Mouse (Mus musculus) hindbrain, embryonic 13.5 days (tissue): ENCODE measurements around the gene Zfp617. TPM values are rescaled to one million over a fixed set of nuclear protein-coding genes. Genes with fewer than 3 reads are reported as not detected.

ENCODE experiments used
- ATAC-seq: fragments of 200-750 bp; cut with Nextera tagmentation; 2 replicates; pipeline ENCODE4 v1.8.0; 2017; ENCODE audit warnings: moderate TSS enrichment; ENCODE audit not compliant: low FRiP score
- H3K27ac ChIP-seq: fragments of 300-500 bp; sonication (generic); 2 replicates; pipeline ENCODE4 v1.5.1; 2015; ENCODE audit warnings: inconsistent platforms, mild to moderate bottlenecking, moderate library complexity
- H3K27me3 ChIP-seq: fragments of 300-500 bp; sonication (generic); 2 replicates; pipeline ENCODE4 v1.6.1; 2015; ENCODE audit warnings: mild to moderate bottlenecking, inconsistent platforms
- H3K36me3 ChIP-seq: fragments of 300-500 bp; sonication (generic); 2 replicates; pipeline ENCODE4 v1.6.1; 2015; ENCODE audit warnings: mild to moderate bottlenecking, inconsistent platforms
- H3K4me1 ChIP-seq: fragments of 300-500 bp; sonication (generic); replicated peaks from 2 replicates; pipeline ENCODE4 v1.6.1; 2015; ENCODE audit warnings: inconsistent platforms
- H3K4me2 ChIP-seq: fragments of 300-500 bp; sonication (generic); 2 replicates; pipeline ENCODE4 v1.6.1; 2015; ENCODE audit warnings: inconsistent platforms, mild to moderate bottlenecking, moderate library complexity
- H3K4me3 ChIP-seq: fragments of 300-500 bp; sonication (generic); 2 replicates; pipeline ENCODE4 v1.5.1; 2015; ENCODE audit warnings: mild to moderate bottlenecking, inconsistent platforms
- H3K9ac ChIP-seq: fragments of 300-500 bp; sonication (generic); 2 replicates; pipeline ENCODE4 v1.6.1; 2015; ENCODE audit warnings: mild to moderate bottlenecking, inconsistent platforms
- H3K9me3 ChIP-seq: fragments of 300-500 bp; sonication (generic); 2 replicates; pipeline ENCODE4 v1.6.1; 2016; ENCODE audit warnings: inconsistent platforms
- WGBS: fragments of 180-500 bp; shearing (Covaris S2); methylation state at CpG from one replicate; pipeline ENCODE4 v1.1.7; 2015; 5-methylcytosine and 5-hydroxymethylcytosine counted together
- polyA plus RNA-seq: library from polyadenylated mRNA; unstranded; fragments of >200 nt; fragmentation: Nextera tagmentation; extraction: Ambion mirVana; gene quantifications from 2 replicates; pipeline ENCODE4 v1.2.1, GENCODE M21; 2015

Zfp617 gene
- polyA plus RNA-seq, 1 experiment from 2014 or later: 34.9 TPM

- H3K9ac ChIP-seq: no peak overlapping the region
- H3K27me3 ChIP-seq: no peaks in the 10 kb centered on the region
- no peak overlapping the region for H3K4me3 ChIP-seq
- H3K4me2 ChIP-seq: no peak overlapping the region
- peaks cover 21% of the 10 kb centered on the region for H3K36me3 ChIP-seq
- ATAC-seq: no peak
- no peaks in the 10 kb centered on the region for H3K4me1 ChIP-seq
- H3K27ac ChIP-seq: no peak overlapping the region
- peaks cover 3% of the 10 kb centered on the region; the same call in 1 of the 2 replicates for H3K9me3 ChIP-seq
Observed at GRCm38 (mm10) chr8:71960483-71960882, 52.0 kb downstream of the Zfp617 start.

DNA sequence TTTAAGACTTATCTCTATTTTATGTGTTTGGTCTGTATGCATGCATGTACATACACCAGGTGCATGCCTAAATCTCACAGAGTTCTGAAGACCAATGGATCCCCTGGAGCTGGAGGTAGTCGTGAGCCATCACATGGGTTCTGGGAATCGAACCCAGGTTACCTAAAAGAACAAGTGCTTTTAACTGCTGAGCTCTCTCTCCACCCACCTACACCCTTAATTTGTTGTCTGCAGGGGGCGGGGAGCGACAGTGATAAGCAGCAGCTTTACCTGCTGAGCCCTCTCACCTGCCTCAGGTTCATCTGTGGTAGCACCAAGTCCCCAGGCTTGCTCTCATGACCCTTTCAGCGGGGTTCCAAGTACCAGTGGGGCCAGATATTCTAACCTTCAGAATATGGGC is 53.4 kb downstream of the Zfp617 start:
- no peak overlapping the region for H3K4me3 ChIP-seq
- no peak overlapping the region for H3K9ac ChIP-seq
- H3K27ac ChIP-seq: no peak overlapping the region
- no peak for ATAC-seq
- peaks cover 34% of the 10 kb centered on the region for H3K36me3 ChIP-seq
- 0 out of 2 replicates have a peak, but pooled peaks cover 3% of the 10 kb centered on the region for H3K9me3 ChIP-seq
- 94% methylated on average over 5 of the region's 5 CpGs for WGBS
- H3K4me2 ChIP-seq: no peak overlapping the region
- H3K4me1 ChIP-seq: no peaks in the 10 kb centered on the region
- H3K27me3 ChIP-seq: no peaks in the 10 kb centered on the region

GRCm38 (mm10) chr8:71964051-71964450 is 55.6 kb downstream of the Zfp617 start:
- no peak overlapping the region for H3K27ac ChIP-seq
- H3K9me3 ChIP-seq: peaks cover 9% of the 10 kb centered on the region; the same call in 1 of the 2 replicates
- no peak for ATAC-seq
- peaks cover 51% of the 10 kb centered on the region for H3K36me3 ChIP-seq
- no peaks in the 10 kb centered on the region for H3K27me3 ChIP-seq
- H3K4me1 ChIP-seq: no peaks in the 10 kb centered on the region
- H3K9ac ChIP-seq: no peak overlapping the region
- H3K4me2 ChIP-seq: no peak overlapping the region
- WGBS: 89% methylated on average over 3 of the region's 3 CpGs
- no peak overlapping the region for H3K4me3 ChIP-seq

- peaks cover 58% of the 10 kb centered on the region for H3K36me3 ChIP-seq
- 96% methylated on average over 2 of the region's 2 CpGs for WGBS
Observed at GRCm38 (mm10) chr8:71965166-71965565, 56.7 kb downstream of the Zfp617 start.

GRCm38 (mm10) chr8:71966411-71966810 is 58.0 kb downstream of the Zfp617 start:
- ATAC-seq: no peak
- Histone ChIP-seq H3K9ac (no peak overlapping the region), H3K4me3 (no peak overlapping the region), H3K27ac (no peak overlapping the region), H3K36me3 (peaks cover 58% of the 10 kb centered on the region), H3K9me3 (peaks cover 9% of the 10 kb centered on the region; the same call in 1 of the 2 replicates), H3K4me2 (no peak overlapping the region), H3K4me1 (no peaks in the 10 kb centered on the region), H3K27me3 (no peaks in the 10 kb centered on the region)

More at GRCm38 (mm10) chr8:71965166-71965565, 56.7 kb downstream of the Zfp617 start:
- no peak for ATAC-seq
- Histone ChIP-seq H3K9ac (no peak overlapping the region), H3K4me2 (no peak overlapping the region), H3K4me1 (no peaks in the 10 kb centered on the region), H3K27me3 (no peaks in the 10 kb centered on the region), H3K4me3 (no peak overlapping the region), H3K9me3 (peaks cover 9% of the 10 kb centered on the region; the same call in 1 of the 2 replicates), H3K27ac (no peak overlapping the region)

GRCm38 (mm10) chr8:71967261-71967660 is 58.8 kb downstream of the Zfp617 start:
- no peak overlapping the region for H3K4me3 ChIP-seq
- no peaks in the 10 kb centered on the region for H3K27me3 ChIP-seq
- no peaks in the 10 kb centered on the region for H3K4me1 ChIP-seq
- no peak for ATAC-seq
- peaks cover 58% of the 10 kb centered on the region for H3K36me3 ChIP-seq
- H3K9ac ChIP-seq: no peak overlapping the region
- 98% methylated on average over 5 of the region's 5 CpGs for WGBS
- H3K4me2 ChIP-seq: no peak overlapping the region
- H3K9me3 ChIP-seq: peaks cover 9% of the 10 kb centered on the region; the same call in 1 of the 2 replicates
- no peak overlapping the region for H3K27ac ChIP-seq

- no peaks in the 10 kb centered on the region for H3K4me1 ChIP-seq
- whole genome bisulfite sequencing: 85% methylated on average over 6 of the region's 6 CpGs
- no peak overlapping the region for H3K9ac ChIP-seq
- H3K27me3 ChIP-seq: no peaks in the 10 kb centered on the region
- H3K36me3 ChIP-seq: peaks cover 62% of the 10 kb centered on the region
- ATAC-seq: no peak
- H3K4me3 ChIP-seq: no peak overlapping the region
- no peak overlapping the region for H3K4me2 ChIP-seq
- H3K27ac ChIP-seq: no peak overlapping the region
- peaks cover 9% of the 10 kb centered on the region; the same call in 1 of the 2 replicates for H3K9me3 ChIP-seq
Observed at GRCm38 (mm10) chr8:71968100-71968499, 59.7 kb downstream of the Zfp617 start.

GRCm38 (mm10) chr8:71968636-71969035 is 60.2 kb downstream of the Zfp617 start:
- Histone ChIP-seq H3K4me2 (no peak overlapping the region), H3K36me3 (peaks cover 62% of the 10 kb centered on the region), H3K9me3 (peaks cover 9% of the 10 kb centered on the region; the same call in 1 of the 2 replicates), H3K27ac (no peak overlapping the region), H3K4me3 (no peak overlapping the region), H3K4me1 (no peaks in the 10 kb centered on the region), H3K27me3 (no peaks in the 10 kb centered on the region), H3K9ac (no peak overlapping the region)
- no peak for ATAC-seq
- WGBS: 94% methylated on average over 6 of the region's 6 CpGs

- no peaks in the 10 kb centered on the region for H3K27me3 ChIP-seq
- H3K4me1 ChIP-seq: no peaks in the 10 kb centered on the region
- 75% methylated on average over 1 of the region's 1 CpGs for WGBS
- ATAC-seq: 0 out of 2 replicates have a peak, but pooled peaks have one; percentile 21
- H3K4me3 ChIP-seq: no peak overlapping the region
- H3K27ac ChIP-seq: no peak overlapping the region
- peaks cover 4% of the 10 kb centered on the region; the same call in 1 of the 2 replicates for H3K9me3 ChIP-seq
- H3K4me2 ChIP-seq: no peak overlapping the region
- H3K36me3 ChIP-seq: peaks cover 34% of the 10 kb centered on the region
- no peak overlapping the region for H3K9ac ChIP-seq
Observed at GRCm38 (mm10) chr8:71971945-71972344, 63.5 kb downstream of the Zfp617 start.

DNA sequence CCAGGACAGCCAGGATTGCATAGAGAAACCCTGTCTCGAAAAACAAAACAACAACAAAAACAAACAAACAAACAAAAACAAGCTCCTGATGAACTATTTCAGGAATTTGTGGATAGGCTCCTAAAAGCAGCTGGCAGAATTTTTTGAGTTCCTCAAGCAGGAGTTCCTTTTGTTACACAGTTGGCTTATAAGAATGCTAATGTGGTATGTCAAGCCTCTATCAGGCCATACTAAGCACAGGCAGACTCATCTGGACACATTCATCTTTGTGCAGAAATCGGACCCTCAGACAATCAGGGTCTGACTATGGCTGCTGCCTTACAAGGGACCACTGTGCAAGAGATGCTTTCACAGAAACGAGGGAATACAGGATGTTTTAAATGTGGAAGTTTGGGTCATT is 65.8 kb downstream of the Zfp617 start:
- no peak overlapping the region for H3K9ac ChIP-seq
- no peak overlapping the region for H3K4me2 ChIP-seq
- no peak overlapping the region for H3K27ac ChIP-seq
- no peaks in the 10 kb centered on the region for H3K27me3 ChIP-seq
- no peaks in the 10 kb centered on the region for H3K9me3 ChIP-seq
- no peak overlapping the region for H3K4me3 ChIP-seq
- 68% methylated on average over 3 of the region's 3 CpGs for WGBS
- no peak for ATAC-seq
- H3K4me1 ChIP-seq: no peaks in the 10 kb centered on the region
- peaks cover 16% of the 10 kb centered on the region for H3K36me3 ChIP-seq

GRCm38 (mm10) chr8:71981032-71981431 is 72.6 kb downstream of the Zfp617 start:
- Histone ChIP-seq H3K36me3 (peaks cover 4% of the 10 kb centered on the region; the same call in 1 of the 2 replicates), H3K4me1 (no peaks in the 10 kb centered on the region), H3K9me3 (no peaks in the 10 kb centered on the region), H3K27ac (no peak overlapping the region), H3K27me3 (no peaks in the 10 kb centered on the region), H3K4me2 (no peak overlapping the region), H3K4me3 (no peak overlapping the region), H3K9ac (no peak overlapping the region)
- ATAC-seq: no peak
- 77% methylated on average over 2 of the region's 2 CpGs for WGBS

DNA sequence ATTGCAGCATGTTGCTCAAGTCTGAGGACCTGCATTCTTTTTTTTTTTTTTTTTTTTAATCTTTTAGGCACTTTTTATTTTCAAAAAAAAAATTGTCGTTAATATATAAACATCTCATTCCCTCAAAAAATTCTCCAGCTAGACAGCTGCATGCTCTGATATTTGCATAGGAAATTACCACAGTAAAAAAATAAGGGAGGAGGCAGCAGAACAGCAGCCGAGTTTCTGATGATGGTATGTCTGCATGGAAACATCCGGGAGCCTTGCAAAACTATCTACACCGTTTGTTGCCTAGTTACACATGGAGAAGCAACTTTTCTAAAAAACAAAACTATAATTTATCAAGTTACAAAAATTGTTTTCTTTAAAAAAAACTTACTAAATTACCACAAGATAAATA is 73.0 kb downstream of the Zfp617 start:
- Histone ChIP-seq H3K9ac (no peak overlapping the region), H3K4me3 (no peak overlapping the region), H3K27me3 (no peaks in the 10 kb centered on the region), H3K36me3 (peaks cover 4% of the 10 kb centered on the region; the same call in 1 of the 2 replicates), H3K4me2 (no peak overlapping the region), H3K9me3 (no peaks in the 10 kb centered on the region), H3K27ac (no peak overlapping the region), H3K4me1 (no peaks in the 10 kb centered on the region)
- whole genome bisulfite sequencing: 84% methylated on average over 4 of the region's 4 CpGs
- no peak for ATAC-seq
